Comparison of ENCODE assay signal across 8 mouse cellular contexts in genomic region chr6:83348873-83349272, GRCm38 (mm10). TPM values are rescaled to one million over a fixed set of nuclear protein-coding genes. Genes with fewer than 3 reads are reported as not detected.
A peak's percentile ranks its signal among the peaks of the same experiment; 100 is the strongest.
DNase-seq lines count a peak whose midpoint lies in the region; ATAC-seq and TF ChIP-seq lines count a peak whose summit lies in the region.

Gene Bola3 (plus strand): TSS chr6:83349147.

- peak within 1 kb of the TSS; percentile 96 for H3K9ac ChIP-seq in heart, adult 2 months (ENCODE audit: low read depth, low read length)
- H3K9ac ChIP-seq in MEL (ENCODE audit: control insufficient read depth, low read depth, low read length, poor library complexity, severe bottlenecking): peak within 1 kb of the TSS; percentile 87
- peak within 1 kb of the TSS; percentile 98 for H3K9ac ChIP-seq in forebrain, embryonic 13.5 days
- peak within 1 kb of the TSS; percentile 90 for H3K9ac ChIP-seq in hindbrain, embryonic 11.5 days (ENCODE audit: low read depth, low read length)
- peak within 1 kb of the TSS; percentile 96 for H3K9ac ChIP-seq in liver, embryonic 13.5 days

- TF ChIP-seq POLR2A in heart, adult 2 months (IDR thresholded peaks at IDR 0.05; ENCODE audit: insufficient read depth, low read depth, low read length): no peak
- TF ChIP-seq POLR2A in MEL (IDR thresholded peaks at IDR 0.05; ENCODE audit: control insufficient read depth in 1 of 2, insufficient read depth in 1 of 2, low read depth in 1 of 2, low read length in 2 of 2, poor library complexity in 1 of 2): no peak

- H3K4me2 ChIP-seq in forebrain, embryonic 13.5 days: peak within 1 kb of the TSS; percentile 91
- H3K4me2 ChIP-seq in hindbrain, embryonic 11.5 days (replicated peaks; ENCODE audit: low read depth, low read length): peak within 1 kb of the TSS; percentile 72
- peak within 1 kb of the TSS; percentile 80 for H3K4me2 ChIP-seq in liver, embryonic 13.5 days

- H3K27me3 ChIP-seq in heart, adult 2 months (ENCODE audit: control insufficient read depth, insufficient read depth, low read length): no peaks in the 10 kb centered on the region
- H3K27me3 ChIP-seq in MEL (ENCODE audit: control insufficient read depth in 1 of 2, insufficient read depth in 2 of 2, low read length in 2 of 2): no peaks in the 10 kb centered on the region
- H3K27me3 ChIP-seq in forebrain, embryonic 13.5 days: no peaks in the 10 kb centered on the region
- H3K27me3 ChIP-seq in hindbrain, embryonic 11.5 days (ENCODE audit: control insufficient read depth, insufficient read depth, low read length): no peaks in the 10 kb centered on the region
- no peaks in the 10 kb centered on the region for H3K27me3 ChIP-seq in liver, embryonic 13.5 days

- H3K36me3 ChIP-seq in heart, adult 2 months (ENCODE audit: control insufficient read depth, insufficient read depth, low read length): no peaks in the 10 kb centered on the region
- H3K36me3 ChIP-seq in MEL (ENCODE audit: control insufficient read depth in 1 of 2, insufficient read depth in 2 of 2, low read length in 2 of 2): peaks cover 0 to 32% of the 10 kb centered on the region in 2 experiments; a peak in 3 of 4 replicates
- H3K36me3 ChIP-seq in forebrain, embryonic 13.5 days (ENCODE audit: poor library complexity, severe bottlenecking): peaks cover 20% of the 10 kb centered on the region
- no peaks in the 10 kb centered on the region for H3K36me3 ChIP-seq in hindbrain, embryonic 11.5 days (ENCODE audit: control insufficient read depth, insufficient read depth, low read length)
- H3K36me3 ChIP-seq in liver, embryonic 13.5 days: peaks cover 38% of the 10 kb centered on the region

- no peaks in the 10 kb centered on the region for H3K9me3 ChIP-seq in MEL (replicated peaks; ENCODE audit: insufficient read depth, low read length)
- H3K9me3 ChIP-seq in forebrain, embryonic 13.5 days (replicated peaks): no peaks in the 10 kb centered on the region
- H3K9me3 ChIP-seq in hindbrain, embryonic 11.5 days (ENCODE audit: control insufficient read depth, low read length): no peaks in the 10 kb centered on the region
- H3K9me3 ChIP-seq in liver, embryonic 13.5 days (replicated peaks): no peaks in the 10 kb centered on the region

- TF ChIP-seq RAD21 in MEL (IDR thresholded peaks at IDR 0.05; ENCODE audit: low read depth, low read length): no peak

- ATAC-seq in forebrain, embryonic 13.5 days: no peak
- ATAC-seq in hindbrain, embryonic 11.5 days (ENCODE audit: low FRiP score): no peak; the same call in none of the 2 replicates
- no peak for ATAC-seq in liver, embryonic 13.5 days (ENCODE audit: low read depth)

- intact Hi-C loops in heart, adult 2 months (cut with DNase I): loop anchor here (1.0 to 5.0 kb wide), 4 partner anchors 23 to 352 kb away; partner anchors contain the start of genes Dguok, Mob1a and Stambp

- peak within 1 kb of the TSS; percentile 94 for H3K4me3 ChIP-seq in heart, adult 2 months
- H3K4me3 ChIP-seq in MEL (ENCODE audit: control insufficient read depth in 1 of 2, insufficient read depth in 1 of 2, low read depth in 2 of 2, low read length in 2 of 2): peak within 1 kb of the TSS; percentile 84 to 94
- peak within 1 kb of the TSS; percentile 91 for H3K4me3 ChIP-seq in forebrain, embryonic 13.5 days
- peak within 1 kb of the TSS; percentile 85 for H3K4me3 ChIP-seq in hindbrain, embryonic 11.5 days (ENCODE audit: low read depth, low read length)
- peak within 1 kb of the TSS; percentile 83 for H3K4me3 ChIP-seq in liver, embryonic 13.5 days (replicated peaks)

- no peak for DNase-seq in heart, adult 2 months
- DNase-seq in heart, adult 9 months (ENCODE audit: low spot score in 2 of 2): no peak
- DNase-seq in MEL (ENCODE audit: low read depth, low spot score): no peak
- DNase-seq in hindbrain, embryonic 11.5 days (ENCODE audit: low spot score): no peak
- no peak for DNase-seq in liver, embryonic 13.5 days
- DNase-seq in right cerebral cortex, postnatal 36 days (ENCODE audit: low spot score in 2 of 2): no peak
- no peak for DNase-seq in frontal cortex, postnatal 10 days (ENCODE audit: low spot score in 2 of 2)

- no peak for TF ChIP-seq EP300 in heart, adult 2 months (IDR thresholded peaks at IDR 0.05; ENCODE audit: insufficient read depth, low read depth, low read length)
- TF ChIP-seq EP300 in MEL (IDR thresholded peaks at IDR 0.05; ENCODE audit: low read depth in 1 of 2, low read length in 2 of 2): no peak

- WGBS in heart, adult 2 months: 35% methylated on average over 6 of the region's 6 CpGs
- WGBS in forebrain, embryonic 13.5 days: 27% methylated on average over 6 of the region's 6 CpGs
- WGBS in hindbrain, embryonic 11.5 days: 30% methylated on average over 6 of the region's 6 CpGs
- 39% methylated on average over 6 of the region's 6 CpGs for WGBS in liver, embryonic 13.5 days (ENCODE audit: insufficient replicate concordance)

- no peak for TF ChIP-seq CTCF in heart, adult 2 months (IDR thresholded peaks at IDR 0.05)
- TF ChIP-seq CTCF in MEL (IDR thresholded peaks at IDR 0.05 in 2 of 3, conservative IDR thresholded peaks at IDR 0.05 in 1 of 3; ENCODE audit: control insufficient read depth in 1 of 3, insufficient read depth in 1 of 3, low read depth in 2 of 3, low read length in 3 of 3, poor library complexity in 1 of 3, severe bottlenecking in 1 of 3): no peak

- H3K79me2 ChIP-seq in heart, adult 2 months (replicated peaks; ENCODE audit: control insufficient read depth, insufficient read depth, low read length): no peaks in the 10 kb centered on the region
- H3K79me2 ChIP-seq in MEL (ENCODE audit: control insufficient read depth, insufficient read depth, low read length, poor library complexity): peaks cover 16% of the 10 kb centered on the region

- peak within 1 kb of the TSS; percentile 89 for H3K27ac ChIP-seq in heart, adult 2 months
- peak within 1 kb of the TSS; percentile 63 for H3K27ac ChIP-seq in MEL (ENCODE audit: control insufficient read depth, low read depth, low read length)
- H3K27ac ChIP-seq in forebrain, embryonic 13.5 days: peak within 1 kb of the TSS; percentile 51; the same call in 1 of the 2 replicates
- H3K27ac ChIP-seq in hindbrain, embryonic 11.5 days (ENCODE audit: low read depth, low read length): peak within 1 kb of the TSS; percentile 54; the same call in 1 of the 2 replicates
- peak within 1 kb of the TSS; percentile 99 for H3K27ac ChIP-seq in liver, embryonic 13.5 days

- peaks cover 3% of the 10 kb centered on the region for H3K4me1 ChIP-seq in heart, adult 2 months (ENCODE audit: control insufficient read depth, insufficient read depth, low read length)
- H3K4me1 ChIP-seq in MEL (ENCODE audit: control insufficient read depth in 1 of 2, insufficient read depth in 2 of 2, low read length in 2 of 2): peaks cover 17 to 33% of the 10 kb centered on the region in 2 experiments
- H3K4me1 ChIP-seq in forebrain, embryonic 13.5 days: peaks cover 16% of the 10 kb centered on the region
- H3K4me1 ChIP-seq in hindbrain, embryonic 11.5 days (replicated peaks; ENCODE audit: control insufficient read depth, insufficient read depth, low read length): no peaks in the 10 kb centered on the region; the same call in 1 of the 2 replicates
- H3K4me1 ChIP-seq in liver, embryonic 13.5 days (replicated peaks): peaks cover 55% of the 10 kb centered on the region

TF ChIP-seq in MEL, 35 proteins besides CTCF, POLR2A, EP300 and RAD21:
- no peak for TF ChIP-seq TAL1 (IDR thresholded peaks at IDR 0.05; ENCODE audit: low read length)
- no peak for TF ChIP-seq ZMIZ1 (IDR thresholded peaks at IDR 0.05; ENCODE audit: low read depth, low read length)
- TF ChIP-seq MAFK (IDR thresholded peaks at IDR 0.05; ENCODE audit: borderline replicate concordance, low read depth, low read length): no peak
TF ChIP-seq in MEL: peak in this region for 0.

RNA-seq across cellular contexts. Expression of gene Bola3, which starts in this region (rescaled TPM):
- total RNA-seq in heart, adult 2 months (2021): 100 to 1,000 TPM; 396 to 406 TPM
- 91.1 and 159 TPM in 2 replicates for polyA plus RNA-seq in heart, adult 2 months (2012; rRNA removed)
- 48.3 and 55.2 TPM in 2 replicates for total RNA-seq in MEL (2012; rRNA removed)
- 100 to 1,000 TPM in 1 of 2 experiments, not detected in 1; 211 TPM for polyA plus RNA-seq in MEL (2012; ENCODE audit: insufficient read depth in 1 of 2, insufficient read length in 2 of 2, low read depth in 1 of 2, low replicate concordance in 2 of 2, missing spikeins in 1 of 2)
- polyA plus RNA-seq in forebrain, embryonic 13.5 days (2015; fragmentation: Nextera tagmentation; extraction: Ambion mirVana): 92.7 and 103 TPM in 2 replicates
- 110 and 117 TPM in 2 replicates for polyA plus RNA-seq in hindbrain, embryonic 11.5 days (2014; fragmentation: Nextera tagmentation; extraction: Ambion mirVana)
- 329 and 343 TPM in 2 replicates for polyA plus RNA-seq in liver, embryonic 13.5 days (2015; fragmentation: Nextera tagmentation; extraction: Ambion mirVana)
